Mouse (Mus musculus) left cerebral cortex, adult 11 months (tissue): ENCODE data around the gene Klk1b1.
A peak's percentile ranks its signal among the peaks of the same experiment; 100 is the strongest.
"Not testable (repeated sequence)": the region's sequence is repeated elsewhere in the genome, so short reads cannot be mapped to it uniquely, and the experiment has no call there.

ENCODE experiments used
- DNase-seq: peaks from one replicate; pipeline ENCODE4 v3.0.0; 2022; ENCODE audit warnings: low spot score

Gene Klk1b1

DNA sequence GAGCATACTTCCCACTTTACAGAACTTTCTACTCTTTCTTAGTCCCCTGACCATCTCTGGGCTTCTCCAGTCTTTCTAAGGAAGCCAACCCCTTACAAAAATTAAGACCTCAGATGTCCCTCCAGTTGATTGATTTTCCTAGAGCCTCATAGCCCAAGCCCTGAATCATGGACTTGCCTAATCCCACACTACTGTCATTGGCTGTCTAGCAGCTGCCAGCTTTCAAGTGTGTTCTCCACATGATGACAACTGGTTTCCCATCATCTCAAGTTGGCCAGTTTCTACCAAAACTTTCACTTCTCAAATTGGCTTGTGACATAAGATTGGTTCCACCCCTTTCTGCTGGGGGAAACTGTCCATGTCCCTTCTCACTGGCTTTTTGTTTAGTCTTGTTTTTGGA, 38.3 kb downstream of the Klk1b1 start:
- no peak for DNase-seq

DNA sequence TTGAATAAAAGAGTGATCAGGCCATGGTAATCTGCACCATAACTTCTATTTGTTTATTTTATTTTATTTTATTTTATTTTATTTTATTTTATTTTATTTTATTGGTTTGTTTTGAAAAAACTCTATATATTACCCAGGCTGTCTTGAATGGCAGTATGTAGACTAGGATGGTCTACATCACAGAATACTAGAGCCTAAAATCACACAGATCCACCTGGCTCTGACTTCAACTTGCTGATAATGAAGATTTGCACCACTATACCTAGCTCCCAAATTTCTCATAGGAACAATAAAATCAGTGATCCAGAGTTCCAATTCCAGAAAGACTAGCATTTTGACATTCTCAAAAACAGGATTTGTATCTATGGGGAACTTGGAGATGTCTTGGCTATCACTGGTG, 45.3 kb downstream of the Klk1b1 start, which contains the start of gene Klk1b26:
Gene Klk1b26, plus strand, starts transcription at position 301 of the 400 bp plus-strand sequence.
- DNase-seq: not testable (repeated sequence)

DNA sequence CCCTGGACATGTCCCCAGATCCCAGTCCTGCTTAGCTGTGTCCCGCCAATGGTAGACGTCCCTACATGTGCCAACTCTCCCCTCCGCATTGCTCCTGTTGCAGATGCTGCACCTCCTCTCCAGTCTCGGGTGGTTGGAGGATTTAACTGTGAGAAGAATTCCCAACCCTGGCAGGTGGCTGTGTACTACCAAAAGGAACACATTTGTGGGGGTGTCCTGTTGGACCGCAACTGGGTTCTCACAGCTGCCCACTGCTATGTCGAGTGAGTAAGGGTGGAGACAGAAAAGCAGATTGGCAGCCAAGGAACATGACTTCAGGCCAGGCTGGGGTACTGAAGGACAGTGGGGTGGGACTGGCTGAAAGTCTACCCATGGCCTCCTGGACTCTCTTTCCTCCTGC, 48.1 kb downstream of the Klk1b1 start:
- peak; percentile 0 for DNase-seq

DNA sequence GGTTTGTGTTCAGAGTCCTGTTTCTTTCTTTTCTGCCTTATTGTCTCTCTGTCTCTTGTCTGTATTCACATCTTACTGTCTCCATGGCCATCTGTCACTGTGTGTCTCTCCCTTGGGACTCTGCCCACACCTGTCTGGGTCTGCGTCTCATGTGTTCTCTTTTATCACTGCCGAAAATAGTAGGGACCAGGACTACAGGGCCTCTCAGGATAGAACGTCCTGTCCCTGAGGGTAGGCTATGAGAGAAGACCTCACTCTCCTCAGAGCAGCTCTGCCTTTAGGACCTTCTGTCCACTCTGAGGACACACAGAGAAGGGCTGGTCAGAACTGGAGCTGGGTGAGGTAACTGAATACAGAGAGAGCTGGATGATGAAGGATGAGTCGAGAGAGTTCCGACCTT, 48.5 kb downstream of the Klk1b1 start:
- DNase-seq: no peak
